Mouse (Mus musculus) brain, embryonic 18.5 days (tissue): ENCODE measurements around the gene Sephs2.
"Not testable (repeated sequence)": the region's sequence is repeated elsewhere in the genome, so short reads cannot be mapped to it uniquely, and the experiment has no call there.

Source experiments
- DNase-seq: peaks from one replicate; pipeline ENCODE4 v3.0.0-alpha.2; 2012; ENCODE audit warnings: low read depth, low spot score

Sephs2 gene

GRCm38 (mm10) chr7:127270666-127271065 lies 3.2 kb downstream of the Sephs2 start:
- DNase-seq: no peak

- DNase-seq: no peak
These were observed 3.6 kb downstream of the Sephs2 start for GRCm38 (mm10) chr7:127270256-127270655.

- DNase-seq: no peak
These were observed 10.3 kb downstream of the Sephs2 start for GRCm38 (mm10) chr7:127263526-127263925.

GRCm38 (mm10) chr7:127262218-127262961 lies 11.5 kb downstream of the Sephs2 start:
- DNase-seq: no peak

- DNase-seq: peak; percentile 98
These were observed 13.3 kb downstream of the Sephs2 start, which contains the start of gene Dctpp1 for GRCm38 (mm10) chr7:127260309-127261111. Gene Dctpp1 (minus strand): TSS chr7:127260709.

- no peak for DNase-seq
These were observed 14.5 kb downstream of the Sephs2 start for GRCm38 (mm10) chr7:127259186-127259905.

GRCm38 (mm10) chr7:127256518-127256917 lies 17.3 kb downstream of the Sephs2 start:
- no peak for DNase-seq

GRCm38 (mm10) chr7:127255965-127256364 lies 17.9 kb downstream of the Sephs2 start:
- no peak for DNase-seq

- DNase-seq: no peak
These were observed 18.8 kb downstream of the Sephs2 start for GRCm38 (mm10) chr7:127255008-127255407.

GRCm38 (mm10) chr7:127253821-127254769 lies 19.8 kb downstream of the Sephs2 start:
- peak; percentile 95 for DNase-seq

- DNase-seq: no peak
These were observed 20.5 kb downstream of the Sephs2 start for GRCm38 (mm10) chr7:127253341-127253740.

GRCm38 (mm10) chr7:127252414-127252813 lies 21.4 kb downstream of the Sephs2 start:
- DNase-seq: no peak

- DNase-seq: not testable (repeated sequence)
These were observed 23.3 kb downstream of the Sephs2 start for GRCm38 (mm10) chr7:127250511-127250910.

- no peak for DNase-seq
These were observed 29.0 kb downstream of the Sephs2 start for GRCm38 (mm10) chr7:127244658-127245510.

GRCm38 (mm10) chr7:127243870-127244657 lies 29.8 kb downstream of the Sephs2 start, which contains the start of gene Zfp771:
Gene Zfp771 (plus strand): TSS chr7:127244274.
- peak; percentile 84 for DNase-seq

GRCm38 (mm10) chr7:127243361-127243867 lies 30.4 kb downstream of the Sephs2 start:
- DNase-seq: no peak

- no peak for DNase-seq
These were observed 39.1 kb downstream of the Sephs2 start for GRCm38 (mm10) chr7:127234777-127235176.

GRCm38 (mm10) chr7:127233765-127234164 lies 40.1 kb downstream of the Sephs2 start:
- no peak for DNase-seq

GRCm38 (mm10) chr7:127233368-127233749 lies 40.5 kb downstream of the Sephs2 start:
- DNase-seq: no peak
